Mouse (Mus musculus) small intestine, adult 2 months (tissue): ENCODE results near the gene Rab32. TPM values are rescaled to one million over a fixed set of nuclear protein-coding genes. Genes with fewer than 3 reads are reported as not detected.

Experiments used
- H3K27ac ChIP-seq: fragments of 200-500 bp; 2 replicates; pipeline ENCODE4 v1.5.1; 2012; ENCODE audit warnings: low read depth, low read length, control low read depth, inconsistent platforms; ENCODE audit not compliant: insufficient read depth
- H3K27me3 ChIP-seq: fragments of 200-500 bp; 2 replicates; pipeline ENCODE4 v1.6.1; 2012; ENCODE audit warnings: mild to moderate bottlenecking, moderate library complexity, low read length, inconsistent platforms; ENCODE audit not compliant: control insufficient read depth, insufficient read depth
- H3K36me3 ChIP-seq: fragments of 200-500 bp; 2 replicates; pipeline ENCODE4 v1.6.1; 2012; ENCODE audit warnings: mild to moderate bottlenecking, low read length, control low read depth, inconsistent platforms; ENCODE audit not compliant: control insufficient read depth, insufficient read depth
- H3K4me1 ChIP-seq: fragments of 200-500 bp; 2 replicates; pipeline ENCODE4 v1.6.1; 2012; ENCODE audit warnings: low read length, inconsistent platforms, mixed read lengths; ENCODE audit not compliant: control insufficient read depth, insufficient read depth, insufficient read length
- H3K4me3 ChIP-seq: fragments of 200-500 bp; 2 replicates; pipeline ENCODE4 v1.5.1; 2012; ENCODE audit warnings: low read depth, mild to moderate bottlenecking, control low read depth, inconsistent platforms, low read length, moderate library complexity
- CTCF ChIP-seq: fragments of 200-500 bp; IDR thresholded peaks from 2 replicates; pipeline ENCODE4 v1.5.1; 2012; ENCODE audit warnings: low read depth, mild to moderate bottlenecking, control low read depth, inconsistent platforms, low read length, moderate library complexity, mixed read lengths; ENCODE audit not compliant: insufficient replicate concordance, insufficient read length; ENCODE audit errors: extremely low read depth
- POLR2A ChIP-seq: fragments of 200-500 bp; IDR thresholded peaks from 2 replicates; pipeline ENCODE4 v1.6.1; 2012; ENCODE audit warnings: low read depth, mild to moderate bottlenecking, control low read depth, inconsistent platforms, low read length, moderate library complexity
- WGBS: fragments of 180-500 bp; shearing (Covaris S2); methylation state at CpG from one replicate; pipeline ENCODE4 v1.1.7; 2018; 5-methylcytosine and 5-hydroxymethylcytosine counted together
- polyA plus RNA-seq: library from polyadenylated mRNA; depleted of rRNA; stranded (reverse); fragments of >200 nt; gene quantifications from 2 replicates; pipeline ENCODE4 v1.2.3, GENCODE M21; 2012; rRNA removed

Gene Rab32
- polyA plus RNA-seq, 1 experiment, result 5.8 TPM

- 69% methylated on average over 3 of the region's 3 CpGs for WGBS
- no peak overlapping the region for H3K27ac ChIP-seq
- no peak for TF ChIP-seq POLR2A
- TF ChIP-seq CTCF, result no peak
- H3K4me1 ChIP-seq, result no peaks in the 10 kb centered on the region
- H3K36me3 ChIP-seq, result no peaks in the 10 kb centered on the region
- H3K27me3 ChIP-seq, result no peaks in the 10 kb centered on the region
- no peak overlapping the region for H3K4me3 ChIP-seq
Observed at GRCm38 (mm10) chr10:10555676-10556075, 2.4 kb downstream of the Rab32 start.

GRCm38 (mm10) chr10:10555221-10555620 is 2.8 kb downstream of the Rab32 start:
- Histone ChIP-seq H3K36me3 (no peaks in the 10 kb centered on the region), H3K4me3 (no peak overlapping the region), H3K27me3 (no peaks in the 10 kb centered on the region), H3K27ac (no peak overlapping the region), H3K4me1 (no peaks in the 10 kb centered on the region)
- WGBS, result 44% methylated on average over 5 of the region's 5 CpGs
- TF ChIP-seq POLR2A, result no peak
- TF ChIP-seq CTCF, result no peak

GRCm38 (mm10) chr10:10550134-10550533 is 7.9 kb downstream of the Rab32 start:
- no peaks in the 10 kb centered on the region for H3K4me1 ChIP-seq
- H3K27ac ChIP-seq, result no peak overlapping the region
- 71% methylated on average over 1 of the region's 1 CpGs for WGBS
- H3K36me3 ChIP-seq, result peaks cover 6% of the 10 kb centered on the region
- H3K27me3 ChIP-seq, result no peaks in the 10 kb centered on the region
- no peak overlapping the region for H3K4me3 ChIP-seq
- TF ChIP-seq POLR2A, result no peak
- no peak for TF ChIP-seq CTCF

- Histone ChIP-seq H3K27ac (no peak overlapping the region), H3K4me1 (no peaks in the 10 kb centered on the region), H3K4me3 (no peak overlapping the region), H3K27me3 (no peaks in the 10 kb centered on the region), H3K36me3 (peaks cover 7% of the 10 kb centered on the region)
- WGBS, result 61% methylated on average over 5 of the region's 5 CpGs
- TF ChIP-seq POLR2A, result no peak
Observed at GRCm38 (mm10) chr10:10546623-10547022, 11.4 kb downstream of the Rab32 start.

- H3K36me3 ChIP-seq, result peaks cover 5% of the 10 kb centered on the region
- H3K27me3 ChIP-seq, result no peaks in the 10 kb centered on the region
- no peak for TF ChIP-seq POLR2A
- TF ChIP-seq CTCF, result no peak
- H3K4me3 ChIP-seq, result no peak overlapping the region
- no peaks in the 10 kb centered on the region for H3K4me1 ChIP-seq
- H3K27ac ChIP-seq, result no peak overlapping the region
- 94% methylated on average over 3 of the region's 3 CpGs for WGBS
Observed at GRCm38 (mm10) chr10:10544955-10545354, 13.1 kb downstream of the Rab32 start.

Other genes starting within 250 kb of the Rab32 start
- gene Adgb, start 85.9 kb downstream of the Rab32 start, polyA plus RNA-seq, result 0.01 TPM in 1 of 2 replicates, not detected in the other
- not detected in 2 replicates for gene Gm10944, start 123.1 kb upstream of the Rab32 start, polyA plus RNA-seq